Mouse (Mus musculus) right cerebral cortex, postnatal 36 days (tissue): ENCODE measurements around the gene Trip10.
"Not testable (repeated sequence)": the region's sequence is repeated elsewhere in the genome, so short reads cannot be mapped to it uniquely, and the experiment has no call there.

Source experiments
- DNase-seq, 2 experiments: peaks; one replicate each; pipeline ENCODE4 v3.0.0; 2022; ENCODE audit warnings: low spot score in 2 of 2, mixed read lengths in 1 of 2

The Trip10 gene

GRCm38 (mm10) chr17:57264164-57264563, 14.9 kb downstream of the Trip10 start:
- no peak for DNase-seq

GRCm38 (mm10) chr17:57264972-57265945, 16.0 kb downstream of the Trip10 start:
- DNase-seq = no peak

- DNase-seq = no peak
Observed at GRCm38 (mm10) chr17:57267556-57268126, 18.4 kb downstream of the Trip10 start.

GRCm38 (mm10) chr17:57271301-57271700, 22.0 kb downstream of the Trip10 start:
- DNase-seq = no peak

- no peak for DNase-seq
Observed at GRCm38 (mm10) chr17:57273846-57274245, 24.6 kb downstream of the Trip10 start.

- DNase-seq = no peak
Observed at GRCm38 (mm10) chr17:57274686-57275085, 25.4 kb downstream of the Trip10 start.

- DNase-seq = peak in 1 of 2 experiments; percentile 40
Observed at GRCm38 (mm10) chr17:57275111-57275996, 26.1 kb downstream of the Trip10 start.

GRCm38 (mm10) chr17:57275997-57276351, 26.7 kb downstream of the Trip10 start:
- no peak for DNase-seq

- DNase-seq = peak; percentile 66 to 76
Observed at GRCm38 (mm10) chr17:57276634-57277121, 27.4 kb downstream of the Trip10 start.

GRCm38 (mm10) chr17:57277598-57278261, 28.5 kb downstream of the Trip10 start:
- not testable (repeated sequence) for DNase-seq

- DNase-seq = no peak
Observed at GRCm38 (mm10) chr17:57278537-57278936, 29.3 kb downstream of the Trip10 start.

GRCm38 (mm10) chr17:57278943-57279590, 29.8 kb downstream of the Trip10 start, which contains the start of gene Vav1:
Vav1 (plus strand) TSS chr17:57279100.
- no peak for DNase-seq

- no peak for DNase-seq
Observed at GRCm38 (mm10) chr17:57279591-57280224, 30.5 kb downstream of the Trip10 start.

GRCm38 (mm10) chr17:57280411-57280810, 31.2 kb downstream of the Trip10 start:
- DNase-seq = no peak

GRCm38 (mm10) chr17:57283906-57284305, 34.7 kb downstream of the Trip10 start:
- DNase-seq = no peak

GRCm38 (mm10) chr17:57285077-57285476, 35.8 kb downstream of the Trip10 start:
- no peak for DNase-seq

- no peak for DNase-seq
Observed at GRCm38 (mm10) chr17:57286718-57287355, 37.6 kb downstream of the Trip10 start.

- no peak for DNase-seq
Observed at GRCm38 (mm10) chr17:57289252-57289651, 40.0 kb downstream of the Trip10 start.

GRCm38 (mm10) chr17:57290001-57290670, 40.9 kb downstream of the Trip10 start:
- DNase-seq = no peak
